Mouse (Mus musculus) erythroblast, embryonic 14.5 days (primary cell): ENCODE measurements at regions not wholly inside any gene's neighbourhood (a gene's known extent, or its start where the extent isn't known, plus 50 kb on each side); places are given as distances from the start of the nearest gene placed in this dataset.

ENCODE experiments used
- H3K27me3 ChIP-seq: 2 replicates; pipeline ENCODE4 v1.6.1; 2012; ENCODE audit warnings: inconsistent platforms; ENCODE audit not compliant: control insufficient read depth
- H3K36me3 ChIP-seq: 2 replicates; pipeline ENCODE4 v1.6.1; 2012; ENCODE audit warnings: mild to moderate bottlenecking, inconsistent platforms; ENCODE audit not compliant: control insufficient read depth
- H3K4me1 ChIP-seq: 2 replicates; pipeline ENCODE4 v1.6.1; 2012; ENCODE audit warnings: inconsistent platforms; ENCODE audit not compliant: control insufficient read depth
- H3K4me3 ChIP-seq: replicated peaks from 2 replicates; pipeline ENCODE3; 2012; ENCODE audit warnings: moderate library complexity, mild to moderate bottlenecking, inconsistent platforms
- H3K9me3 ChIP-seq: 2 replicates; pipeline ENCODE4 v1.6.1; 2012; ENCODE audit warnings: low read length, inconsistent platforms, mixed read lengths; ENCODE audit not compliant: control insufficient read depth
- GATA1 ChIP-seq: IDR thresholded peaks from 2 replicates; pipeline ENCODE4 v1.6.1; 2012; ENCODE audit warnings: low read length, inconsistent platforms, mixed read lengths
- TAL1 ChIP-seq: IDR thresholded peaks from 3 replicates; pipeline ENCODE4 v1.6.1; 2012; ENCODE audit warnings: low read length, inconsistent platforms, mixed read lengths

DNA sequence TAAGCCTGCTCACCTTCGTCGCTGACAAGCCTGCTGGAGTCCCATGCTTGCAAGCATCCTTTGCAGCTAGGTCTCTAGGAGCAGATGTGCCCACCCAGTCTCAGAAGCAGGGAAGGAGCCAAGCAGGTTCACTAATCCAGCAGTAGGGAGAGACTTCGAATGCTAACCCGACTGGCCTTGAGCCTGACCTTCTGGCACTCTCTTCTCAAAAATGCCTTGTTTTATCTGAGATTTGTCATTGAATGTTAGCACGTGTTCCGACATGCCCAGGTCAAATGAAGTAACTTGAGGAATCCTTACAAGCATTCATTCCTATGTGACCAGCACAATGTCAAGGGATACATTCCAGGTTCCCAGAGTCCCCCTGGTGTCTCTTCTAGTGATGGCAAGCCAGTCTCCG lies 105.9 kb upstream of the Tmem189 start:
- Histone ChIP-seq H3K27me3 (peaks cover 2% of the 10 kb centered on the region; the same call in 1 of the 2 replicates), H3K9me3 (no peaks in the 10 kb centered on the region), H3K4me1 (peaks cover 15% of the 10 kb centered on the region), H3K36me3 (no peaks in the 10 kb centered on the region), H3K4me3 (no peak overlapping the region)
- TF ChIP-seq GATA1: no peak
- TF ChIP-seq TAL1: no peak

DNA sequence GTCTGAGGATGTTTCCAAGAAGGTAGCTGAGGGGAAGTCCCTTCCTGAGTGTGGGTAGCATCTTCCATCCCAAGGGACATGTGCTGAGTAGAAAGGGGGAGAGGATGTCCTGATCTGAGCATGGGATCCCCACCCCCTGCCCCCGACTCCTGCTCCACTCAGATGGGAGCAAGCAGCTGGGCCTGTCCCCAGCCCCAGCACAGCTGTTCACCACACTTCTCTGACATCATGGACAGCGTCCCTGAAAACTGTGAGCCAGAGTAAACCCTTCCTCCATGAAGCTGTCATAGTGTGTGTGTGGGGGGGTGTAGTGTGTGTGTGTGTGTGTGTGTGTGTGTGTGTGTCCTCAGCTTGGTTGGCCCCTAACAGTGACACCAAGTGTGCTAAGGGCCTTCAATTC lies 104.3 kb upstream of the Tmem189 start:
- no peaks in the 10 kb centered on the region for H3K9me3 ChIP-seq
- TF ChIP-seq GATA1: no peak
- no peak for TF ChIP-seq TAL1
- H3K36me3 ChIP-seq: no peaks in the 10 kb centered on the region
- H3K4me3 ChIP-seq: no peak overlapping the region
- peaks cover 6% of the 10 kb centered on the region for H3K4me1 ChIP-seq
- peaks cover 2% of the 10 kb centered on the region; the same call in 1 of the 2 replicates for H3K27me3 ChIP-seq

DNA sequence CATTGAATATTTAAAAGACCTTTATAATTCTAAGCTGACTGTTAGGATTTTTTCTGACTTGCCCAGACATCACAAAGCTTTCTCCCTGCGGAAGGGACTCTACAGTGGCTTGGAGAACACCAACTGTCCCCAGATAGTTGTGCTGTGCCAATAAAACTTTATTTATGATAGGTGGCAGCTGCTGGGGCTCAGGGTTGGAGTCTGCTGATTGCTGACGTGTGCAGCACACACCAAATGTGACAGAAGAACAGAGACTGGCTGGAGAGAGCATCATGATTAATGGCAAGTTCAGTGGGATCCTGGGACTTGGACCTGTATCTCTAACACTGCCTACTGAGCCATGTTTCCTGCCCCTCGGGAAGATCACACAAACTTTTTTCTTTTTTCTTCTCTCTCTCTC lies 103.1 kb upstream of the Tmem189 start:
- Histone ChIP-seq H3K4me3 (no peak overlapping the region), H3K36me3 (no peaks in the 10 kb centered on the region), H3K4me1 (no peaks in the 10 kb centered on the region), H3K9me3 (no peaks in the 10 kb centered on the region), H3K27me3 (peaks cover 2% of the 10 kb centered on the region; the same call in 1 of the 2 replicates)
- TF ChIP-seq TAL1 (no peak), GATA1 (no peak)

DNA sequence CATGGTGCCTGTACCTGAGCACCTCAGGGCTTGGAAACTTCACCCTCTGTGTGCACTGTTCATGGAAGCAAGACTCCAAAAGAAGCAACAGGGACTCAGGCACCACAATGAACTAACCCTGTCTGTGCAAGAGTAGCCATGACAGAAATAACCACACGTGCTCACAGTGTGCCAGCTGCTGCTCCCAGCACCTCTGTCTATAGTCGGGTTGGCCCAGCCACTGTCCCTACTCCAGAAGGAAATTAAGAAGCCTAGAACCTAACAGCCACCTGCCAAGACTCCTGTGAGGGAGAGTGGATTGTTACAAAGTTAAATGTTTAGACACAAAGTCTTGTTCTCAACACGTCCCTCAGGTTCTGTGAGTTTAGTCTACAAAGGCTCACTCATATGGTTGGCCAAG lies 102.7 kb upstream of the Tmem189 start:
- Histone ChIP-seq H3K36me3 (no peaks in the 10 kb centered on the region), H3K4me3 (no peak overlapping the region), H3K9me3 (no peaks in the 10 kb centered on the region), H3K4me1 (no peaks in the 10 kb centered on the region), H3K27me3 (peaks cover 2% of the 10 kb centered on the region; the same call in 1 of the 2 replicates)
- TF ChIP-seq GATA1: no peak
- no peak for TF ChIP-seq TAL1

DNA sequence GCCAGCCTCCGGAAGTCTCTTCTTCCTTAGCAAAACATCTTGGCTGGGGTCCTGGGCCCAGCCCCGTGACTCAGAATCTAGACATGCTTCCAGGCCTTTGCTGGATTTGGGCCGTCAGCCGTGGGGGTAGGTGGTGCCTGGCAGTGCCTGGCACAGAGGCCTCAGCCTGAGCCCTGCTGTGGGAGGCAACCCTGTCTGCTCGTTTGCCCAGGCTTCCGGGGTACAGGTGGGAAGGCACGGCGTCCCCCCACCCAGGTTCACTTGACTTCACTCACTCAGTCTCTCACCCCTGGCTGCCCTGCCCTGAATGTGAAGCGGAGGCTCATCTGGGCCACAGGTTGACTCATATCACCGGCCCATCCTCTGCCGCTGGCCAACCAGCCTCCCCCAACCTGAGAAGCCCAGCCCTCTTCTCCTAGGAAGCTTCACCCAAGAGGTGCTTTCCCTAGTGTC lies 99.9 kb upstream of the Tmem189 start:
- peaks cover 2% of the 10 kb centered on the region; the same call in 1 of the 2 replicates for H3K27me3 ChIP-seq
- no peaks in the 10 kb centered on the region for H3K36me3 ChIP-seq
- TF ChIP-seq GATA1 (no peak), TAL1 (no peak)
- no peak overlapping the region for H3K4me3 ChIP-seq
- H3K4me1 ChIP-seq: no peaks in the 10 kb centered on the region
- no peaks in the 10 kb centered on the region for H3K9me3 ChIP-seq

DNA sequence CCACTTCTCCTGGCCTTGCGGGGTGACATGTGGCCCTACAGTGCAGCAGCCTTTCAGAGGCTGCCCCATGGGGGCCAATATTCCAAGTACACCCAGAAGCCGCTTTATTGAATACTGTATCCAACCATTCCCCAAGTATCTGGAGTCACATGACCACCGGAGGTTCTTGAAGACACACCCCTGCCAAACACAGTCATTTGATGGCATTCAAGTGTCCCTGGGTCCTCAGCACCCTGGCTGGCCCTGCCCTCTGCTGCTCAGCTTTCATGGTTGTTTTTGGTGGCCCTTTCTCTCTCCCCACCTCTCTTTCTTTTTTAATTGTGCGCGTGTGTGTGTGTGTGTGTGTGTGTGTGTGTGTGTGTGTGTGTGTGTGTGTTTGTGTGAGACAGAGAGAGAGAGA lies 97.3 kb upstream of the Tmem189 start:
- H3K4me3 ChIP-seq: no peak overlapping the region
- H3K9me3 ChIP-seq: no peaks in the 10 kb centered on the region
- TF ChIP-seq TAL1 (no peak), GATA1 (no peak)
- peaks cover 7% of the 10 kb centered on the region for H3K4me1 ChIP-seq
- no peaks in the 10 kb centered on the region for H3K27me3 ChIP-seq
- no peaks in the 10 kb centered on the region for H3K36me3 ChIP-seq

DNA sequence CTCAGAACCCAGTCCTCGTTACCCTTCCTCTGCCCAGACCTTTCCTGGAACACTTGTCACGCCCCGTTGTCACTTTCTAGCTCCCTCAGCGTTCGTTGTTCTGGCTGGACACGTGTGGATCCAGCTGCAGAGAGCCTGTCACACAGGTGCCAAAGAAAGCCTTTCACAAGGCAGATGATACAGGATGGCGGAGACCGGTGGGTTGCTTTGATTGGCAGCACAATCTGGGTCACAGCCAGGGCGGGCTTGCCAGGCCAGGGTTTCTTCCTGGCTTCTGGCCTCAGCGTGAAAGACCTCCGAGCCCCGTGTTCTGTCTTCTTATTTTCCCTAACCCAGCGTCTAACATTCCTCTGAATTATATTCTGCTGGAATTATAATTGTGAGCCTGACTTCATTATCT lies 94.7 kb upstream of the Tmem189 start:
- H3K9me3 ChIP-seq: no peaks in the 10 kb centered on the region

DNA sequence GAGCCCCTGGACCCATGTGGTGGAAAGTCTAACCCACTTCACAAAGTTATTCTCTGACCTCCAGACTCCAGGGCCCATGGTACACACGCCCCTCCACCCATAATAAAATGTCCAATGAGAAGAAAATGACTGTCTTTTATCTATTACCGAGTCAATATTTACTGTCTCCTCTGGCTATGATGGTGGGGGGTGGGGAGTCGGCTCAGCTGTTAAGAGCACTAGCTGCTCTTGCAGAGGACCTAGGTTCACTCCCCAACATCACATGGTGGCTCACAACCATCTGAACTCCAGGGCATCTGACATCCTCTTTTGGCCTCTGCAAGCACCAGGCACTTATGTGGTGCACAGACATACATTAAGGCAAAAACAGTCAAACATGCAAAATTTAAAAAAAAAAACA lies 93.8 kb upstream of the Tmem189 start:
- Histone ChIP-seq H3K4me1 (peaks cover 11% of the 10 kb centered on the region), H3K4me3 (no peak overlapping the region), H3K9me3 (no peaks in the 10 kb centered on the region), H3K27me3 (no peaks in the 10 kb centered on the region), H3K36me3 (no peaks in the 10 kb centered on the region)
- TF ChIP-seq GATA1 (no peak), TAL1 (no peak)

More for the DNA sequence above, 94.7 kb upstream of the Tmem189 start:
- peaks cover 7% of the 10 kb centered on the region for H3K4me1 ChIP-seq
- TF ChIP-seq GATA1: no peak
- no peak for TF ChIP-seq TAL1
- no peaks in the 10 kb centered on the region for H3K27me3 ChIP-seq
- H3K4me3 ChIP-seq: no peak overlapping the region
- H3K36me3 ChIP-seq: no peaks in the 10 kb centered on the region

DNA sequence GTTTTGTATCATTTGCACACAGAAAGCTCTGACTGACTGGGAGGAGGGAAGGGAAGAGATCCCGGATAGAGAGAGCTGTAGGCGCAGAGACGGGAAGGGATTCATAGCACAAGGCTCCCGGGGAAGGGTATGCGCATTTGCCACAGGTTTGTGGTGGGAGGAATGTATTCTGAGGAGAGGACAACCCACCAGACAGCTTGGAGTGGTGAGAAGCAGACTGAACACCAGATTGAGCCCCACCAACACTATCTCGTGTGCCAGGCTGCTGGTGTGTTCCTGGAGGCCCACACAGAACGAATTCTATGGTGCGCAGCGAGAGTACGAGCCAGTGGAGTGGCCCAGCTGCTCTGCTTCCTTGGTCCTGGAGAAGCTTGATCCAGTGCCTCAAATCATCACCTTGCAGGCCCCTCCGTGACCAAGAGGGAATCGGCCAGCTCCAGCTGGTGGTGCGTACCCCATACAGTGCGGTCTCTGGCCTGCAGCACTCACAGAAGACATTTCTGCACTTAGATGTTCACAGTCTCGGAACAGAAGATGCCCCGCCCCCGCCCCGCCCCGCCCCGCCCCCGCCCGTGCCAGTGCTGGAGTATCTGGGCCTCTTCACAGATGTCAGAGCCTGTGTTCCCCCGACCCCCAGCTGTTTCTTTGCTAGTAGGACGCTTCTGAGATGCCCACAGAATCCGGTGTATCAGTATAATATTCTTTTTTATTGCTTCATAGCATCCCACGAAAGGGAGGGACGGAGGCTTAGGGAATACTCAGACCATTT lies 92.8 kb upstream of the Tmem189 start:
- Histone ChIP-seq H3K27me3 (no peaks in the 10 kb centered on the region), H3K4me3 (no peak overlapping the region), H3K4me1 (peaks cover 21% of the 10 kb centered on the region), H3K36me3 (no peaks in the 10 kb centered on the region), H3K9me3 (no peaks in the 10 kb centered on the region)
- TF ChIP-seq GATA1 (no peak), TAL1 (no peak)
